Mouse (Mus musculus) bone marrow macrophage, adult 2 months (primary cell): ENCODE data around the gene Ppp1cb. TPM values are rescaled to one million over a fixed set of nuclear protein-coding genes. Genes with fewer than 3 reads are reported as not detected.
"Not testable (repeated sequence)": the region's sequence is repeated elsewhere in the genome, so short reads cannot be mapped to it uniquely, and the experiment has no call there.

Experiments
- H3K27ac ChIP-seq: 2 replicates; pipeline ENCODE4 v1.5.1; 2012; ENCODE audit warnings: low read depth, low read length; ENCODE audit not compliant: insufficient read depth
- H3K4me1 ChIP-seq: 2 replicates; pipeline ENCODE4 v1.6.1; 2012; ENCODE audit warnings: low read length; ENCODE audit not compliant: control insufficient read depth, insufficient read depth
- H3K4me3 ChIP-seq: 2 replicates; pipeline ENCODE4 v1.5.1; 2012; ENCODE audit warnings: mild to moderate bottlenecking, low read length, moderate library complexity; ENCODE audit not compliant: insufficient read depth
- CTCF ChIP-seq: IDR thresholded peaks from 2 replicates; pipeline ENCODE4 v1.5.1; 2012; ENCODE audit warnings: low read depth, mild to moderate bottlenecking, low read length, moderate library complexity
- POLR2A ChIP-seq: IDR thresholded peaks from 2 replicates; pipeline ENCODE4 v1.6.1; 2012; ENCODE audit warnings: mild to moderate bottlenecking, low read depth, low read length, borderline replicate concordance
- polyA plus RNA-seq: library from polyadenylated mRNA; stranded (reverse); fragments of >200 nt; gene quantifications from 2 replicates; pipeline ENCODE4 v1.2.4, GENCODE M21; 2012; ENCODE audit not compliant: missing spikeins, insufficient read depth, insufficient read length

Gene Ppp1cb
- polyA plus RNA-seq, 1 experiment: 177 TPM

DNA sequence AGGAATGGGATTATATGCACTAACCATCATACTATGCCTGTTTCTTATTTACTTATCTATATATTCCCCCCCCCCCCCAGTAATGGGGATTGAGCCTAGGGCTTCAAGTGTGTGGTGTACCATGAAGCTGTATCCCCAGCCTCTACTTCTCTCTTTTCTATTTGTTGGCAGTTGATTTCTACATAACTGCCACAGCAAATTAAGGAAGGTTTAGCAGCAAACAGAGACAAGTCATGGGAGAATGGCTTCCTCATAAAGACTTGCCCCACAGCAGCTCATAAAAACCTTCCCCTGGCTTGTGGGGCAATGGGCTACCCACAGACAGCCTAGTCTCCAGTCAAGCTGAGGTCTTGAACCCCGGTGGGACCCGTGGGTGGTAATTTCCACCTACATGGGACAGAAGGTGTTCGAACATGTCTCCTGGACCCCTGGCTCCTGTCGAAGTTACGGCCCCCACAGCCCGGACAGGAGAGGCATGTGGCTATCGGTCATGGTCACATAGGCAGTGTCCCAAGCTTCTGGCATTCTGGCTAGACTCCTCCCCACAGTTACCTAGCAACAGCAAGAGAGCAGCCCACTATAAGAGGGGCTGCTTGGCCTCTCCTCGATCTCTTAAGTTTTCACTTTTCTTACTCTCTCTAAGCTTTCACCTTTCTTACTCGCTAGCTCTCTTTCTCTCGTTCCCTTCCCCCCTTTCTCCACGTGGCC, 35.1 kb upstream of the Ppp1cb start:
- H3K27ac ChIP-seq: no peak overlapping the region
- H3K4me3 ChIP-seq: no peak overlapping the region
- no peak for TF ChIP-seq CTCF
- no peak for TF ChIP-seq POLR2A
- H3K4me1 ChIP-seq: no peaks in the 10 kb centered on the region

DNA sequence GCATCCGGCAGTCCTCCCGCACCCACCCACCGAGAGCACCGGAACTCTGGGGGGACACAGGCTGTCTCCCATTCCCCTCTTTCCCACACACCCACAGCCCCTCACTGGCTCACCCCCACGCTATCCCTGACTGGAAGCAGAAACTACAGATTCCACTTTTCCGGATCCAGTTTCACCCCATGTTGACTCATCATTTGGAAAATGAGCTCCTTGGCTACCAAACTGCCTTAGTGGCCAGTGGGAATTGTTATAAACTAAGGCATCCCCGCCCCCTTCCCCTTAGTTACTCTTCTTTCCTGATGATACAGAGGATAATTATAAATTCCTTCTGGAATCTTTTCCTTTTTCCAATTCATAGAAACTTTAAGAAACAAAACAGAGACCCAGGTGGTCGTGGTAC, 34.2 kb upstream of the Ppp1cb start:
- H3K4me1 ChIP-seq: no peaks in the 10 kb centered on the region
- H3K4me3 ChIP-seq: no peak overlapping the region
- TF ChIP-seq POLR2A: no peak
- TF ChIP-seq CTCF: no peak
- no peak overlapping the region for H3K27ac ChIP-seq

DNA sequence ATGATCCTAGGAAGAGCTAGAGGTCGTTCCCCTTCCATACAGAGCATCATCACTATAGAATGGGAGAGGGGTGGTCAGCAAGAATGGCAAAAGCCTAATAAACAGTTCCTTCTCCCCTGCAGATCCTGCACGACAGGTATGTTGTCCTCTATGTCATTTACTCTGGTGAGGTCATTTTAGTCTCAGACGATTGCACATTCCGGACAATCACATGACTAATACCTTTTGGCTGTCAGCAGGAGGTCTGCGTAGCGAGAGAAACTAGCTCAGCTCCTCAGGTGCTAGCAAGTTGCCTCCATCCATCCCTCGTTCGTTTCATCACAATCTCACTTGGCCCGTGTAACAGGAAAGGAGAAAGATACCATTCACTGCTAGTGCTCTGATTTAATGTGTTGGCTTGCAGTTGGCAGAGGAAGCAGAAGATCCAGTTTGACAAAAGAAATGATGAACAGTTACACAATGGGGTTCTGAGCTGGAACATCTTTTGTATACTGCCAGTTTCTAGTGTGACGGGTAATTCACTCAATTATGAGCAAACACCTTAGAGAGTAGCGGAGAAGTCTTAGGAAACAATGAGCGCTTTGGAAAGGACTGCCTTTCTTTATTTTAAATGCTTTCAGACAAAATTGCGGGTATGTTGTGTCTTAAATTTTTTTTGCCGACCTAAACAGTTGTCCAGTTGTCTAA, 33.0 kb upstream of the Ppp1cb start:
- Histone ChIP-seq H3K27ac (no peak overlapping the region), H3K4me1 (peaks cover 3% of the 10 kb centered on the region), H3K4me3 (no peak overlapping the region)
- TF ChIP-seq CTCF (no peak), POLR2A (no peak)

DNA sequence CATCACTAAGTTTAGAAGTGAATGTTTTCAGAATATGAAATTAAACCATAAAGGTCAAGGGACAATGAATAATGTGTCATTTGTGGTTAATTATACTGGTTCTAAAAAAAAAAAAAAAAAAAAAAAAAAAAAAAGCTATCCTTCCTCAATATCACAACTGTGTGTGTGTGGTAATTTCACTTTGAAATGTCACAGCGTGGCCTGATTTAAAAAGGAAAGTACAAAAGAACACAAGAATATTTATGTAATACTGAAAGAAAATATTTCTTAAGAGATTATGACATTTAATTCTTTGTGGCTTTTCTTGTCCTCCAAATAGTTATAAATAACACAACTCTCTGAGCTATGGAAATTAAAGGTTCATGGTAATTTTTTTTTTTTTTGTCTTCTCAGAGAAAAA, 28.2 kb upstream of the Ppp1cb start:
- Histone ChIP-seq H3K4me3 (no peak overlapping the region), H3K27ac (no peak overlapping the region), H3K4me1 (peaks cover 4% of the 10 kb centered on the region)
- TF ChIP-seq CTCF: no peak

DNA sequence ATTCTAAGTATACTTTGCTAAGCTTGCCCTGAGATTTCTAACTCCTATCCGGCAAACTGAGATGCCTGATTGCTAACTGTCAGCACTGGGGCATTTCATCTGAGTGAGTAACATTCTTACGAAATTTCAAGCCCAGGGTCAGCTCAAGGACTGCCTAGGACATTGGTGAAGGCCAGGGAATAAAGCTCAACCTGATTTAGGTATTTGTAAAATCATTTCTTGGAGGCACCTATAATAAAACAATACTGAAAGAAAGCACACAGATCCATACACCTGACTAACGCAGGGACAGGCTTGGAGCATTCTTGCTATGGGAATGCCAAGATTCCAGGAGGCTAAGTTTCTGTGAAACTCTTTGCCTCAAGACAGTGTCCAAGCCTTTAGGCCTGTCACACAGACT, 24.3 kb upstream of the Ppp1cb start:
- H3K4me3 ChIP-seq, H3K27ac ChIP-seq, H3K4me1 ChIP-seq: not testable (repeated sequence)

DNA sequence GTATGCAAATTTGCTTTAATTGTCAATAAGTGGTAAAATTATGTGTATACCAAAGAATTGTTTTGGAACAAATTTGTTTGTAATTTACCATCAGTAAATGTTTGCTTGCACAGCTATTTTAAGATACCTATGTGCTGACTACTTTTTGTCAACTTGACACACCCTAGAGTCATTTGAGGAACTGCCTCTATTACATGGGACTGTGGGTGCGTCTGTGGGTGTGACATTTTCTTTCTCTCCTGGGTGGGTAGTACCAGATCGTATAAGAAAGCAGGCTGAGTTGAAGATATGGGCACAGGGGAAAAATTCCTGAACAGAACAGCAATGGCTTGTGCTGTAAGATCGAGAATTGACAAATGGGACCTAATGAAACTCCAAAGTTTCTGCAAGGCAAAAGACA, 23.0 kb upstream of the Ppp1cb start:
- Histone ChIP-seq H3K4me3 (no peak overlapping the region), H3K27ac (no peak overlapping the region), H3K4me1 (peaks cover 5% of the 10 kb centered on the region; the same call in 1 of the 2 replicates)
- TF ChIP-seq CTCF (no peak), POLR2A (no peak)

DNA sequence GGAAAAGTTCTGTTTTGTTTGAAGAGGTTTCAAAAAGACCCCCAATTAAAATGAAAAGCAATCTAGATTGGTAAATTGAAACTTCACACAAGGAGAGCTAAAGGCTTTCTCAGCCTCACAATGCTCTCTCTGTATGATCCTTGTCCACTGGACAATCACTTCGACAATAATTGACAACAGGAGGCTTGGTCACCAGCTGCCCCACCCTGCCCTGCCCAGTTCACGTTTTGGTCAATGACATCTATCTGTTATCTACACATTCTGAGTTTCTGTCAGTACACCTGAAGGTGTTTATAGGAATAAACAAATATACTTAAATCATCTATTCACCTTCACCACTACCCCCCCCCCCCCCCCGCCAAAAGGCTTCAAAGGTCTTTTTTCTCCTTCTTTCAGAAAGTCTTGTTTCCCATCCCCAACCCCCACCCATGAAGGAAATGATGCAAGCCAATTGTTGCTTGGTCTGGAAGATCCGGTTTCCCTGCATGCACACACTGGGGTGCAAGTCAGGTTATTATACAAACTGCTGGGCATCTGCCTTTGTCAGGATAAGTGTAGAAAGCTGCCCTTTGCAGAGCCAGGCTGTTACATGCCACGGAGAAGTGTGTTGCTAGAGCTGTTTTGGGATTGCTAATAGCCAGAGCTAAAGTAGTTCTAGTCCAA, 20.6 kb upstream of the Ppp1cb start:
- TF ChIP-seq CTCF (no peak), POLR2A (no peak)
- Histone ChIP-seq H3K27ac (no peak overlapping the region), H3K4me1 (peaks cover 9% of the 10 kb centered on the region; the same call in 1 of the 2 replicates), H3K4me3 (no peak overlapping the region)

DNA sequence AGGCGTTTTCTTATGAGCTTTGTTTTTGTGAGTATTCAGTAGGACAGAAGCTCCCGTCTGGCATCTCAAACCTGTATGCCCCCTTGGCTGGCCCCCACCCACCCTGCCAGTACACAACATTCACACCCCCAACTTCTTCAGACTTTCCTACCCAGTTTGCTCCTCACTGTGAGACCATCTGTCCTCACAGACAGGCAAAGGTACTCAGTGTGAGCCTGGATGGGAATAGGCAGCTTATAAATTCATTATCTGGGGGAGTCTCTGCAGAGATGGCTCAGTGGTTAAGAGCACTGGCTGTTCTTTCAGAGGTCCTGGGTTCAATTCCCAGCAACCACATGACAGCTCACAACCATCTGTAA, 20.1 kb upstream of the Ppp1cb start:
- Histone ChIP-seq H3K27ac (no peak overlapping the region), H3K4me3 (no peak overlapping the region), H3K4me1 (peaks cover 9% of the 10 kb centered on the region; the same call in 1 of the 2 replicates)
- TF ChIP-seq POLR2A: no peak
- TF ChIP-seq CTCF: no peak

DNA sequence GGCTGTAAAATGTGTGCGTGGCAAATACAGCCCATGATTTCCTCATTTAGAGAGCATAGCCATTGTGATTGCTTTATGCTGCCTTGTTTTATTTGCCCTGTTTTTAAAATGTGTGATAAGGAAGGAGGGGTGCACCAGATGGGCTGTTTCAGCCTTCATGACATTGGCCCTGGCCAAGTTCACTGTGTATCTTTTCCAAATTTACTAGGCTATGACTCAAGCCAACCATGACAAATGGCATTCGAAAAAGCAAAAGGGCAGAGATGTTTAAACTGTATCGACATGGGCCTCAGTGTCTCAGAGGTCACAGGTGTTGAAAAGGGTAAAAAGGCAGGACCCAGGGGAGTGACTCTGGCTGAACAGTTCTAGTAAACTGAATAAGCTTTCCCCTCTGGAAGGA, 17.3 kb upstream of the Ppp1cb start:
- TF ChIP-seq POLR2A (no peak), CTCF (no peak)
- no peak overlapping the region for H3K27ac ChIP-seq
- no peak overlapping the region for H3K4me3 ChIP-seq
- peaks cover 7% of the 10 kb centered on the region; the same call in 1 of the 2 replicates for H3K4me1 ChIP-seq

DNA sequence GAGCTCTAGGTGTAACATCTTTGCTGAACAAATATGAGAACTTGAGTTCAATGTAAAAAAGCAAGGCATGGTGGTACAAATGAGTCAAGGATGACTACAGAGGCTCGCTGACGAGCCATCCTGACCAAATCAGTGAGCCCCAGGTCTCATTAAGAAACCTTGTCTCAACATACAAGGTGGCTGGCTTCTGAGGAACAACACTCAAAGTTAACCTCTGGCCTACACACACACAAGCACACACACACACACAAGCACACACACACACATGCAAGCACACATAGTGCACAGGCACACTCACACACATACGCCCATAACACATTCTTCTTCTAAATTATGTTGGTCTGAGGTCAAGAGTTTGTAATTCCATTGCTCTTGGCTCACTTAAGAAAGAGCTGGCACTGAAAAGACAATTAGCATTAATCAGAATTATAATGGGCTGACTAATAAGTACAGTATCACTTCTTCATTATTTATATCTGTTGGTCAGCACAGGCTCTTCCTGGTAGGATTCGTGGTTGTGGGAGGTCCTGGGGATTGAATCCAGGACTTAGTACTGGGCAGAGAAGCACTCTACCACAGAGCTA, 16.6 kb upstream of the Ppp1cb start:
- TF ChIP-seq POLR2A (no peak), CTCF (no peak)
- Histone ChIP-seq H3K4me3 (no peak overlapping the region), H3K4me1 (peaks cover 7% of the 10 kb centered on the region; the same call in 1 of the 2 replicates), H3K27ac (no peak overlapping the region)
